Mouse (Mus musculus) small intestine, adult 2 months (tissue): ENCODE measurements around the gene Fau.

Source experiments
- CTCF ChIP-seq: fragments of 200-500 bp; IDR thresholded peaks from 2 replicates; pipeline ENCODE4 v1.5.1; 2012; ENCODE audit warnings: low read depth, mild to moderate bottlenecking, control low read depth, inconsistent platforms, low read length, moderate library complexity, mixed read lengths; ENCODE audit not compliant: insufficient replicate concordance, insufficient read length; ENCODE audit errors: extremely low read depth
- POLR2A ChIP-seq: fragments of 200-500 bp; IDR thresholded peaks from 2 replicates; pipeline ENCODE4 v1.6.1; 2012; ENCODE audit warnings: low read depth, mild to moderate bottlenecking, control low read depth, inconsistent platforms, low read length, moderate library complexity

GRCm38 (mm10) chr19:6048681-6049410, 8.8 kb upstream of the Fau start:
- no peak for TF ChIP-seq CTCF
- TF ChIP-seq POLR2A = no peak
